Mouse (Mus musculus) cerebellum, adult 11 months (tissue): ENCODE data around the gene Pphln1.

Experiments
- DNase-seq: peaks from one replicate; pipeline ENCODE4 v3.0.0; 2022

Gene Pphln1

GRCm38 (mm10) chr15:93438663-93439062, 40.5 kb downstream of the Pphln1 start:
- DNase-seq, result peak; percentile 32

GRCm38 (mm10) chr15:93442271-93442670, 44.1 kb downstream of the Pphln1 start:
- no peak for DNase-seq

DNA sequence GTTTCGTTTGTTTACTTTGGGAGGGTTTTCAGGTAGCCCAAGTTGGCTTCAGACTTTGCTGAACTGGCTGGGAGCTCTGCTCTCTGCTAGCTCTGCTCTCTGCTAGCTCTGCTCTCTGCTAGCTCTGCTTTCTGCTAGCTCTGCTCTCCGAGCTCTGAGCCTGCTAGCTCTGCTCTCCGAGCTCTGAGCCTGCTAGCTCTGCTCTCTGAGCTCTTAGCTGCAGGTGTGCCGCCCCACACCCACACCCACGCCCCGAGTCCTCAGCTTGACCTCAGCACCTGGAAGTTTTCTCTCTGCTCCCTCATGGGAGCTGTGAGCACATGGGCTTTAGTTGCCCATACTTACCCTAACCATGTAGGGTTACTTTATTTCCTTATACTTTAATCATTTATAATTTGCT, 45.5 kb downstream of the Pphln1 start:
- DNase-seq, result no peak

DNA sequence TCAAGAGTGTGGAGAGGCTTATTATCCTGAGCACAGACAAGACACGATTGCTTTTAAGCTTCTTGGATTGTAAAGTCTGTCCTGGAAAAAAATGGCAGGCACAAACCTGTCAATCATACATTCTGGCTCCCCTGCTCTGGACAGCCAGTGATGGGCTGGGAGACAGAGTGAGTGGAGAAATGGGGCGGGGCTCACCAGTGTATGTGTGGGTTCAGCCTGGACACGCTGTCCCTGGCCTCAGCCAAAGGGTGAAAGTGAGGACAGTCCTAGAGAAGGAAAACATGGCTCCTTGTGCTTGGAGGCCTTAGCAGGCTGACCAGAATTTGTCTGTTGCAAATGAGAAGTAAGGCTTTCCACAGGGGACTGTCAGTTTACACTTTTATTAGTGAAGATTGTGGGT, 50.7 kb downstream of the Pphln1 start:
- no peak for DNase-seq

DNA sequence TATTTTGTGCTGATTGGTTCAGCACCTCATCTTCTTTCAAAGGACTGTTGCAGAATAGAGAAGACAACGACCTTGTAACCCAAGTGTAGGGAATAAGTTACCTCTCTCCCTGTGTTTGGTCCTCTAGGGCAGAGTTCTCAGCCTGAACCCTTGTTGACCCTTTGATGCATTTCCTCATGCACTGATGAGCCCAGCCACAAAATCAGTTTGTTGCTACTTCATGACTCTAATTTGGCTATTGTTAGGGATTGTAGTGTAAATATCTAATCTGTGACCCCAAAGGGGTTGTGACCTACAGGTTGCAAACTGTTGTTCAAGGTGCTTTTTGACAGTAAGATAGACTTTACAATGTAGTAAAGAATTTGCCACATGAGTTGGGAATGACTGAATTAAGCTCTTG, 55.1 kb downstream of the Pphln1 start:
- DNase-seq, result no peak

DNA sequence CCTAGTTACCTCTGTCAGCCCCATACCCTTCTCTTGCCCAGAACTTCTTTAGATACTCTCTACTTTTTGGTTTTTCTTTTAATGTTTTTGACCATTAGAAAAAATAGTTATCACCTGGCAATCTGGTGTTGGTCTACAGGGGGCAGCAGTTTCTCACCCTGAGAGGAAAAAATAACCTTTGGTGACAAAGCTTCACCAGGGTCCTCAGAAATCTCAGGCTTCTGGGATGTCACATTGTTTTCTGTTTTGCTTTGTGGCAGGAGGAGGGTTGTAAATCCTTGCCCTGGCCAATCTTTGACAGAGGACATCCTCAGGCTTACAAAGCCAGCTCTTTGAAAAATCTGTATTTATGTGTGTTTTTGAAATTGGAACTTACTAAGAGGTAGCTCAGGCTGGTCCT, 57.9 kb downstream of the Pphln1 start:
- no peak for DNase-seq

- no peak for DNase-seq
Observed at GRCm38 (mm10) chr15:93459422-93459821, 61.3 kb downstream of the Pphln1 start.

GRCm38 (mm10) chr15:93461066-93461465, 62.9 kb downstream of the Pphln1 start:
- no peak for DNase-seq

GRCm38 (mm10) chr15:93471651-93472050, 73.5 kb downstream of the Pphln1 start:
- no peak for DNase-seq

GRCm38 (mm10) chr15:93472089-93472488, 73.9 kb downstream of the Pphln1 start:
- no peak for DNase-seq

DNA sequence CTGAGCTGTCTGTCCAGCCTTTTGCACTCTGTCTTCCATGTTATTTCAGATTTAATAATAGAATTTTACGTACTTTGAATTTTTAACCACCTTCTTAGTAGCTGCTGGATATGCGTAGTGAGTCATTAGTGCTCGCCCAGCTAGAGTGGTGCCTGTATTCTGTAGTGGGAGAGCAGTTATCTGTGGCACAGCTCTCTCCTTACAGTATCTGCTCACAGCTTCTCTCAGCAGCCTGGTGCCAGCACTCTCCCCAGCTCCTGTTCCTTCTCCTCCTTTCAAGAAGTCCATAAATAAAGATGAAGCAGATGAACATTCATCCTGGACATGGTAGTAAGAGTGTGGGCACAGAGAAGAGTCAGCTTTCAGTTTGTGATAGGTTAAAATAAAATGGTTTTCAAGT, 76.1 kb downstream of the Pphln1 start:
- DNase-seq, result no peak

DNA sequence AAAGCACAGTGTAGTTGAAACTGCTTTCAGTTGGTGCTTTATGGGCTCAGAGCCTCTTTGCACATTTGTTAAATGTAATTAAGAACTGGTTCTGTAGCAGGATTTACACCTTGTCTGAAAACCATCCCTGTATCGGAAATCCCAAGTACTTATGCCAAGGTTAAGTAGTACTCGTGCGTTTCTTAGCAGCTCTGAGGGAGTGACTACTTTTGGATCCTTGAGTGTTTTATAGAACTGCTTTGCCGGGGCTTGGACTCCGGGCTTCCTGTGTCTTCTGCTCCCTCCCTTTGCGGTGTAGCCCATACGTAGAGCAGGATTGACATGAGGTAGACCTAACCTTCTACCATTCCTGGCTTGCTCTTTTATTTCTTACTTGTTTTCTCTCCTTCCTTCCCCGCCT, 77.5 kb downstream of the Pphln1 start:
- DNase-seq, result no peak

- DNase-seq, result no peak
Observed at GRCm38 (mm10) chr15:93477729-93478128, 79.6 kb downstream of the Pphln1 start.

DNA sequence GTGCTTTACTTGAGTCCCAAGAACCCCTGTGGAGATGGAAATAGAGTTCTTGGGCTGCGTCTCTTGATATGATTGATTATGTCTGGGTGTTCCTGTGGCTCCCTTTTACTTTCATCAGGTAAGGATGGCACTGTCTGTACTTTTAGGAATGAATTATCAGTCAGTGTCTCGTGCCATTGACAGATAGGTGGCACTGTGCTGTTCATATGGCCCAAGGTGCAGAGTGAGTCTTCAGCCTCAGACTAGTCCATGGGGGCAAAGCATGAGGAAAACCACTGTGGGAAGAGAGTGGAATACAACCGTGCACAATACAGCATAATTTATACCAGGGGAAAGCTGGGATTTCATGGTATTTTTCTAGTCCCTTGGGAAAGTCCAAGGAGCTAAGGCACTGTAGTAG, 80.5 kb downstream of the Pphln1 start:
- no peak for DNase-seq

- no peak for DNase-seq
Observed at GRCm38 (mm10) chr15:93479445-93479844, 81.3 kb downstream of the Pphln1 start.

- DNase-seq, result no peak
Observed at GRCm38 (mm10) chr15:93481112-93481511, 83.0 kb downstream of the Pphln1 start.

DNA sequence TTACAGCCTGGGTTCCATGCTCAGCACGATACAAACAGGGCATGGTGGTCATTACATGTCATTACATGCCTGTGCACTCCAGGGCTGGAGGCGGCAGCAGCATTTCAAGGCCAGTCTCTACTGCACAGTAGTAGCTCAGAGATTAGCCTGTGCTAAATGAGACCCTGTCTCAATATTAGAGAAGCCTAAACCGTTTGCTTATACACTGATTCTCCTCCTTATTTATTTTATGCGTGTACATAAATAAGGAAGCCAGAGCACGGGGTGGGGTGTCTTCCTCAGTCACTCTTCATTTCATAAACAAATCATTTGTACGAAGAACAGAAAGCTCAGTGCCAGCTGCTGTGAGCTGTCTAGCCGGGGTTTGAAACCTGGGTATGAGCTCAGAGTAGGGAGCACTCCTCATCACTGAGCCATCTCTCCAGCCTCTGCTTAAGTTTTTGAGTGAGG, 86.1 kb downstream of the Pphln1 start:
- no peak for DNase-seq

DNA sequence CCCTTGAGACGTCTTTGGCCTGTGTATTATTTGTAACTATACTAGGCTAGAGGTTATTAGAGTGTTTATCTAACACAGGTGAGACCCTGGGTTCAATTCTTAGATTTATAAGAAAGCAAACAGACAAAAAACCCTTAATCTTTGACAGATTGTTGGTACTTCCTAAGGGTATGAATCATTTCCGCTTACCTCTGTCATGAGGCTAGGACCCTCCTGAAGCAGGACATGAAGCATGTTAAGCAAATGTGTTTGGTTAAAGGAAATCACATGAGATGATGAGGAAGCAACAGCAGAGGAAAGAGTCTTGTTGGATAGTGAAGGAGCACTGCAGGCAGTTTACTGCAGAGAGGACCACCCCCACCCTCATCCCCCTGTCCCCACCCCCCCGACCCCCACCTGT, 87.1 kb downstream of the Pphln1 start:
- no peak for DNase-seq

GRCm38 (mm10) chr15:93486066-93486465, 87.9 kb downstream of the Pphln1 start:
- no peak for DNase-seq

- DNase-seq, result no peak
Observed at GRCm38 (mm10) chr15:93489597-93489996, 91.4 kb downstream of the Pphln1 start.

- DNase-seq, result no peak
Observed at GRCm38 (mm10) chr15:93494700-93495099, 96.5 kb downstream of the Pphln1 start.

DNA sequence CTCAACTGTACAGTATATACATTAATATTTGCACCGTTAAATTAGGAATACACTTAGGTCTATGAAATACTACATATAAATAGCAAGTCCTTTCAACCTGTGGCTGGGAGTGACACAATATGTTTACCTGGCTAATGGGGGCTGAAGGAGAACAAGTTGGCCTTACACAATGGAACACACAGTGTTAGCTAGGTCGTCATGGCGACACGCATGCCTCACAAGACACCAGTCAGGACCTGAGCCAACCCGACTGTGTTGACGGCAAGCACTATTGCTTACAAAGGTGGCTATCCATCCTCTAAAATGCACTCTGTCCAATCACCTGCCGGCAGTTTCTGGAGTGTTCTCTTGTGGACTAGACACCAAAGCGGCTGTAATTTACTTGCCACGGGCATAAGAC, 101.7 kb downstream of the Pphln1 start:
- no peak for DNase-seq

DNA sequence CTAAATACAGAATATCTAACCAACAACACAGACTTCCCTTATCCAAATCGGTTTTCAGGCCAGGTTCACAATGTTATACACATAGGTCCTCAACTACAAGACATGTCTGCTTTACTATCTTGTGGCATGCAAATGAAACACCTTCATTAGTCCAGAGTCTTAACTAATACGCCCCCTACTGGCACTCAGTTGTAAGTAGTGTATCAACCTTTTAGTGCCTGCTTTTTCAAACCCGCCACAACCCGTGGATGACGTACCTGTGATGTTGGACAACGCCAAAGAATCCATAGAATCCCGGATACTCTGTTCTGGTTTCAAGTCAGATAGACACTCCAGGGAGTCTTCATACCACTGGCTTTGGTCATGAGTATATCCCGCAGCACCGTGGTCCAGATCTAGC, 104.6 kb downstream of the Pphln1 start:
- DNase-seq, result no peak

GRCm38 (mm10) chr15:93503201-93503745, 105.1 kb downstream of the Pphln1 start:
- DNase-seq, result no peak

DNA sequence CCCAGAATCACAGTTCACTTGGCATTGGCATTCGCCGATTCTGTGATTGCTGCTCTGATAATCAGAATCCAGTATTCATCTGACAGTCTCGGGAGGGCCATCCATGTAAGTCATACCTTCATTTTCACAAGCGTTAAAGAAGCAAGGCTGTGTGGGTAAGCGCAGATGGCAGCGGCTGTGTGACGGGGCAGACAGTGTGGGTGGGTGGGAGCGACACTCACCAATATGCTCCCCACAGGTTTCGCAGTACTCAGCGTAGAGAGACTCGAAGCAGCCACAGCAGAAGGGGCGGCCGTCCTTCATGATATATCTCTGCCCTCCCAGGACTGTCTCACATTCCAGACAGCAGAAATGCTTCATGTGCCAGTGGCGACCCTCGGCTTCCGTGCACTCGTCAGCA, 106.7 kb downstream of the Pphln1 start:
- DNase-seq, result no peak
